Mouse (Mus musculus) layer of hippocampus, adult 8-10 months (tissue): ENCODE data around the gene Dnajc25. TPM values are rescaled to one million over a fixed set of nuclear protein-coding genes. Genes with fewer than 3 reads are reported as not detected.

Source experiments
- DNase-seq, 2 experiments: peaks; one replicate each; pipeline ENCODE4 v3.0.0; 2022; ENCODE audit warnings: low spot score in 2 of 2
- total RNA-seq, 4 experiments: library from RNA; stranded (reverse); gene quantifications; 2 replicates each; pipeline ENCODE4 v1.2.4; 2022

Dnajc25 gene
- total RNA-seq: 1 to 10 TPM; 5.5 to 8.9 (median 6.1) TPM

GRCm38 (mm10) chr4:58994762-58995161, at the start of gene Dnajc25:
Dnajc25 (plus strand) TSS chr4:58995062.
- no peak for DNase-seq

- no peak for DNase-seq
These were observed 46.5 kb upstream of the Dnajc25 start for GRCm38 (mm10) chr4:58948391-58948790.

GRCm38 (mm10) chr4:58952630-58953029, 42.2 kb upstream of the Dnajc25 start:
- DNase-seq: no peak

GRCm38 (mm10) chr4:58961719-58962118, 33.1 kb upstream of the Dnajc25 start:
- no peak for DNase-seq

- DNase-seq: no peak
These were observed 31.6 kb upstream of the Dnajc25 start for GRCm38 (mm10) chr4:58963271-58963670.

- DNase-seq: no peak
These were observed 29.7 kb upstream of the Dnajc25 start for GRCm38 (mm10) chr4:58965136-58965535.

GRCm38 (mm10) chr4:58970678-58971077, 24.2 kb upstream of the Dnajc25 start:
- no peak for DNase-seq

GRCm38 (mm10) chr4:58975711-58976110, 19.2 kb upstream of the Dnajc25 start:
- no peak for DNase-seq

- no peak for DNase-seq
These were observed 13.4 kb upstream of the Dnajc25 start for GRCm38 (mm10) chr4:58981421-58981820.

- DNase-seq: no peak
These were observed 12.1 kb upstream of the Dnajc25 start for GRCm38 (mm10) chr4:58982806-58983205.

- peak; percentile 59 to 85 for DNase-seq
These were observed 9.7 kb upstream of the Dnajc25 start for GRCm38 (mm10) chr4:58985157-58985648.

- peak; percentile 61 to 81 for DNase-seq
These were observed 8.2 kb upstream of the Dnajc25 start, which contains the start of gene Ptgr1 for GRCm38 (mm10) chr4:58986540-58987190. Ptgr1 (minus strand) TSS chr4:58987119.

- no peak for DNase-seq
These were observed 5.5 kb upstream of the Dnajc25 start for GRCm38 (mm10) chr4:58989303-58989898.

GRCm38 (mm10) chr4:58990609-58991434, 4.0 kb upstream of the Dnajc25 start:
- DNase-seq: no peak

- DNase-seq: no peak
These were observed 2.7 kb upstream of the Dnajc25 start for GRCm38 (mm10) chr4:58992195-58992594.

GRCm38 (mm10) chr4:58995251-58995693, 410 bp downstream of the Dnajc25 start:
- DNase-seq: no peak

- DNase-seq: no peak
These were observed 2.2 kb downstream of the Dnajc25 start for GRCm38 (mm10) chr4:58997081-58997480.

- DNase-seq: no peak
These were observed 3.8 kb downstream of the Dnajc25 start for GRCm38 (mm10) chr4:58998688-58999087.

- peak; percentile 64 to 84 for DNase-seq
These were observed 4.8 kb downstream of the Dnajc25 start for GRCm38 (mm10) chr4:58999686-59000085.

- no peak for DNase-seq
These were observed 5.8 kb downstream of the Dnajc25 start for GRCm38 (mm10) chr4:59000614-59001013.

GRCm38 (mm10) chr4:59002948-59003805, 8.3 kb downstream of the Dnajc25 start, which contains the start of gene Gm20503:
Gm20503 (plus strand) TSS chr4:59003210.
- peak; percentile 72 to 87 for DNase-seq
